Mouse (Mus musculus): ENCODE measurements around the gene Alpk3. TPM values are rescaled to one million over a fixed set of nuclear protein-coding genes. Genes with fewer than 3 reads are reported as not detected.
"Not testable (repeated sequence)": the region's sequence is repeated elsewhere in the genome, so short reads cannot be mapped to it uniquely, and the experiment has no call there.

Gene Alpk3
- total RNA-seq, 2 experiments from 2014 or later: 0.23 to 0.26 TPM

- no peak for DNase-seq
Observed at GRCm38 (mm10) chr7:81131864-81132263, 74.5 kb downstream of the Alpk3 start.

GRCm38 (mm10) chr7:81132851-81133279 lies 75.5 kb downstream of the Alpk3 start:
- peak; percentile 26 to 42 for DNase-seq

- no peak for DNase-seq
Observed at GRCm38 (mm10) chr7:81133416-81133815, 76.0 kb downstream of the Alpk3 start.

- no peak for DNase-seq
Observed at GRCm38 (mm10) chr7:81133941-81134340, 76.5 kb downstream of the Alpk3 start.

- DNase-seq: peak; percentile 78 to 87
Observed at GRCm38 (mm10) chr7:81134614-81135067, 77.2 kb downstream of the Alpk3 start.

- no peak for DNase-seq
Observed at GRCm38 (mm10) chr7:81137292-81137691, 79.9 kb downstream of the Alpk3 start.

GRCm38 (mm10) chr7:81139100-81139499 lies 81.7 kb downstream of the Alpk3 start:
- DNase-seq: peak in 1 of 2 experiments; percentile 19

- DNase-seq: no peak
Observed at GRCm38 (mm10) chr7:81139671-81140404, 82.4 kb downstream of the Alpk3 start.

GRCm38 (mm10) chr7:81141541-81141940 lies 84.1 kb downstream of the Alpk3 start:
- no peak for DNase-seq

- not testable (repeated sequence) for DNase-seq
Observed at GRCm38 (mm10) chr7:81143056-81143455, 85.7 kb downstream of the Alpk3 start.

- no peak for DNase-seq
Observed at GRCm38 (mm10) chr7:81149759-81150158, 92.4 kb downstream of the Alpk3 start.

GRCm38 (mm10) chr7:81151216-81151615 lies 93.8 kb downstream of the Alpk3 start:
- no peak for DNase-seq

- no peak for DNase-seq
Observed at GRCm38 (mm10) chr7:81152306-81152705, 94.9 kb downstream of the Alpk3 start.

GRCm38 (mm10) chr7:81152826-81153225 lies 95.4 kb downstream of the Alpk3 start:
- no peak for DNase-seq

GRCm38 (mm10) chr7:81153327-81153726 lies 95.9 kb downstream of the Alpk3 start:
- DNase-seq: no peak

- DNase-seq: not testable (repeated sequence)
Observed at GRCm38 (mm10) chr7:81154244-81154643, 96.8 kb downstream of the Alpk3 start.

- peak; percentile 59 to 78 for DNase-seq
Observed at GRCm38 (mm10) chr7:81154960-81155359, 97.6 kb downstream of the Alpk3 start.

Other genes starting within 250 kb of the Alpk3 start
- gene Iqgap1, start 231.6 kb upstream of the Alpk3 start, total RNA-seq (2021): 100 to 1,000 TPM in 1 of 2 experiments, 10 to 100 TPM in 1; 95.5 to 114 TPM
- gene Zscan2, start 196.7 kb upstream of the Alpk3 start, total RNA-seq (2021): 1 to 10 TPM; 4.7 to 6.2 TPM
- gene Wdr73, start 156.3 kb upstream of the Alpk3 start, total RNA-seq (2021): 10 to 100 TPM; 16.1 to 17.2 TPM
- gene Nmb, start 152.5 kb upstream of the Alpk3 start, total RNA-seq (2021): 1 to 10 TPM; 2.6 to 3.3 TPM
- 100 to 1,000 TPM; 100 to 116 TPM for gene Sec11a, start 109.8 kb upstream of the Alpk3 start, total RNA-seq (2021)
- 10 to 100 TPM; 21.9 to 34.3 TPM for gene Zfp592, start 63.9 kb upstream of the Alpk3 start, total RNA-seq (2021)
- gene Slc28a1, start 57.2 kb downstream of the Alpk3 start, total RNA-seq (2021): under 1 TPM; 0.13 to 0.17 TPM
- 10 to 100 TPM; 28.9 to 37.4 TPM for gene Pde8a, start 156.0 kb downstream of the Alpk3 start, total RNA-seq (2021)